Mouse (Mus musculus) liver, adult 2 months (tissue): ENCODE measurements around the gene Gm17268.

ENCODE experiments used
- CTCF ChIP-seq: fragments of 200-500 bp; IDR thresholded peaks from 2 replicates; pipeline ENCODE4 v1.5.1; 2011; ENCODE audit warnings: low read depth, low read length, control low read depth
- POLR2A ChIP-seq: fragments of 200-500 bp; IDR thresholded peaks from 2 replicates; pipeline ENCODE4 v1.6.1; 2011; ENCODE audit warnings: low read length, control low read depth; ENCODE audit not compliant: insufficient read depth; ENCODE audit errors: extremely low read depth

DNA sequence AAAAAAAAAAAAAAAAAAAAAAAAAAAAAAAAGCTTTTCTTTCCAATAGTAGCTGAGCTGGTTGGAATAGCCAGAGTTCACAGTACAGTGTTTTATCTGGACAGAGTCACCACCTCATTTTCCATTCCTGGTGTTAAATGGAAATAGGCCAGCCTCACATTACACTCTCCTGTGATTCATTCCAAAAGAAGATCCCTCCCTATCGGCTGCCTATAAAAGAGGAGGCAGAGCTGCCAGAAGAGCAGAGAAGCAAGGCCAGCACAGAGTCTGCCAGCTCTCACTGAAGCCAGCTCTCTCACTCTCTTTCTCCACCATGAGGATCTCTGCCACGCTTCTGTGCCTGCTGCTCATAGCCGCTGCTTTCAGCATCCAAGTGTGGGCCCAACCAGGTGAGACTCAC lies 7.1 kb upstream of the Gm17268 start, which contains the start of gene Ccl7:
- TF ChIP-seq CTCF, result no peak
- TF ChIP-seq POLR2A, result no peak
